Mouse (Mus musculus) common myeloid progenitor, adult 5-6 weeks (primary cell): ENCODE data around the gene Ints7. TPM values are rescaled to one million over a fixed set of nuclear protein-coding genes. Genes with fewer than 3 reads are reported as not detected.

Experiments
- ATAC-seq: replicated peaks from 2 replicates; pipeline ENCODE4 v1.8.0; 2016; ENCODE audit warnings: low read depth, mild to moderate bottlenecking, moderate TSS enrichment, inconsistent platforms; ENCODE audit not compliant: poor library complexity, severe bottlenecking
- total RNA-seq: library from RNA; stranded (forward); fragments of 200-1000, 187-1606 nt; gene quantifications from 2 replicates; pipeline ENCODE4 v1.2.3, GENCODE M21; 2017

Gene Ints7
- total RNA-seq: 84.8 and 86.4 TPM in 2 replicates

DNA sequence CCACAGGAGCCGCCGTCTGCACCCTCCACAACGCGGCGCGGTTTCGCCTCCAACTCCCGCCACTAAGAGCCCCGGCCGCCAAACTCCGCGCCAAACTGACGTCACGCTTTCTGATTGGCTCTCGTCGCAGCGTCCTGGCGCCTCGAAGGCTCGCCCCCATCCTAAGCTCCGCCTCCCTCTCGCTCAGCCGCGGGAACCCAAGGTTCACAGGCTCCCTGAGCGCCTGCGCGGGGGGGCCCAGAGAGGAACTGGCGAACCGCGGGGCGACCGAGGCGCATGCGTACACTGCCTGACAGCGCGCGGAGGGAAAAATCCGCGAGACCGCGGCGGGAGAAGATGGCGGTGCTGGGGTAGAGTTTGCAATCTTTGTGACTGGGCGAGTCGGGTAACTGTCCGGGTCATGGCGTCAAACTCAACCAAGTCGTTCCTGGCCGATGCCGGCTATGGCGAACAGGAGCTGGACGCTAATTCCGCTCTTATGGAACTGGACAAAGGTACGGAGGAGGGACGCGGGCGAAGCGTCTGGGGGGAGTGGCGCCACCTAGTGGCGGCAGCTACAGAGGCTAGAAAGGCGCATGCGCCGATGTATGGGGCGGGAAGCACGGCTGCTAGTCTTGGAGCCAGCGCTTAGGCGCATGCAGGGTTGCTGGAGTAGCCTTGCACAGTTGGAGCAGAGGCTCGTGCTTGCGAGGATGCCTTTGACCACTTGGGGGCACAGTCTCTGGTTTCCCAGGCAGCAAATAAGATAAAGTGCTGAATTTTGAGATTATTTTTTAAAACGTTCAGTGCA, at the start of gene Ints7, which contains the start of gene Dtl:
TSS of gene Ints7 (plus strand) at position 179 of the 790 bp plus-strand sequence.
TSS of gene Dtl (minus strand) at position 87 of the 790 bp plus-strand sequence.
- ATAC-seq: peak; percentile 85

DNA sequence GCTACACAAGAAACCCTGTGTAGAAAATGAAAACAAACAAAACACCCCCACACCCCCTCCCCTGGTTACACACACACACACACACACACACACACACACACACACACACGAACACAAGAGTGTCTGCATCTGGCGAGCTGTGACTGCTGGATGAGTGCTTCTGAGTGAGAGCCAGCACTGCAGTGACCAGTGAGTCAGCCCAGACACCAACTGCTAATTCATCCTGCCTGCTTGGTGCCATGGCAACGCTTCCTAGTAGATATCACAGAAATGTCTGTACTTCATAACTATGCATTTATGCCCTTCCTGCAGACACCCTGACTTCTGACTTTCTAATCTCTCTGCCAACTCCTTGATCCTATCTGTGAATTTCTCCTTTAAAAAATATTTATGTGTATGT, 48.3 kb upstream of the Ints7 start:
- peak; percentile 79 for ATAC-seq

- ATAC-seq: no peak
These were observed 47.4 kb upstream of the Ints7 start for GRCm38 (mm10) chr1:191527921-191528612.

DNA sequence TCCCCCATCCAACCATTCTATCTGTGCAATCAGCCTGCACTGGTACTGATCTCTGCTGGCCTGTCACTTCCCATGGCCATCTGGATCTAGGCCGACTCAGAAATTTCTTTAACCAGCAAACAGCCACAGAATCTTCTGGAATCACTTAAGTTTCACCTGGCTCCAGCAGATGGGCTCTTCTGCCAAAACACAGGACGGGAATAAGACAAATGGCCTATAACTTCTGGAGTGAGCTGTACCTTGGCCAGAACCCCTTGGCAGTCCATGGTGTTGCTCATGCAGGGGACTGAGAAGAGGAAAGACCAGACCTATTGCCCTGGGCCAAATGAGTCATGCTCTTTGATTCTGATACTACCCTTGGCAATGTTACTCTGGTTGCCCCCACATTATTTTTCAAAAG, 46.0 kb upstream of the Ints7 start:
- ATAC-seq: no peak

GRCm38 (mm10) chr1:191531023-191531422, 44.4 kb upstream of the Ints7 start:
- no peak for ATAC-seq

DNA sequence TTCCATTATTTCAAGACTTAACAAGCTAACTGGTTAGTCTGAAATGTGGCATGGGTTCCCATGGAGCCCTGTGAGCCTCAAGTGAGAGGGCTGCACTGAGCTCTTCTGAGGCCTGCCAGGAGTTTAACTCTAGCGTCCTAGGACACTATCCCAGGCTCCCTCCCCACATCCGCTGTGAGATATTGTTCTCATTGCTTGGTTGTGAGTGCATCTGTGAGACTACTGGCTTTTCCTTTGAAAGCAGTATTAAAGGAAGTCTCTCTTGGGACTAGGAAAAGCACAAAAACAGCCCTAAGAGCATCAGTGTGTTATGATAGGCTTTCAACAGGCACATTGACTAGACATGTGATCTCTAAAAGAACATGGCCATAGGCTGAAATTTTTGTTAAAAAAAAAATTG, 40.5 kb upstream of the Ints7 start:
- no peak for ATAC-seq

GRCm38 (mm10) chr1:191540300-191540699, 35.1 kb upstream of the Ints7 start:
- ATAC-seq: no peak

GRCm38 (mm10) chr1:191541014-191541413, 34.4 kb upstream of the Ints7 start:
- ATAC-seq: no peak

DNA sequence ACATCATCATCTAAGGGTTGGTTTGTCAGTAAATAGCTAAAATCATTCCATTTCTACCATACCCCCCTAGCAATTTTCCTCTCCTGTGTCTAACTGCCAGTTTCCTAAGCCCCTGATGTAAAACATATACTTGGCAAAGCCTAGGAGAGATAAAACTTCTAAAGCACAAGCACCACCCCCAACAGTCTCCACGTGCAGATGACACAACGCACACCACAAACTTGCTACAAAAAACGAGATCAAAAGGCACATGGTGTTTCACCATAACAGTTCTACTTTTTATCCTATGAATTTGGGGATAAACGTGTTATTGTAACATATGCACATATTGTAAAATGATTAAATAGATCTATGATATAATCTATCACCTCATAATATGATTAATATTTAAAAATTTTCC, 33.8 kb upstream of the Ints7 start:
- no peak for ATAC-seq

DNA sequence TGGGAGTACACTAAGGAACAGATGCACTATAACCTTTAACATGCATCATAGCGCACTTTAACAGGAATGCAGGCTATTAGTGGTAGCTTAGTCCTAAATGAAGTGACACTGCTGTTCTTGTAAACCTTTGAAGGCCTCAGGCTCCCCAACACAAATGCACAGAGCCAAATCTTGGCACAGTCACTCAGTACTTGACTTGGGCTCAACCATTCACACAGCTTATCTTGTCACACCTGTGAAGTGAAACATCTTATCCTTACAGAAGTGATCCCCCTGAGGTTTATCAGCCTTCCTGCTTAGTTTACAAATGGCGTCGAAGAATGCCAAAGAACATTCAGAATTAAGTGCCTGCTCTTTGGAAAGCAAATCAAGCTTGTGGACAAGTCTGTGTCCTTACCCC, 31.7 kb upstream of the Ints7 start:
- ATAC-seq: no peak

GRCm38 (mm10) chr1:191550786-191551185, 24.6 kb upstream of the Ints7 start:
- ATAC-seq: no peak

- ATAC-seq: no peak
These were observed 18.3 kb upstream of the Ints7 start for GRCm38 (mm10) chr1:191557109-191557508.

DNA sequence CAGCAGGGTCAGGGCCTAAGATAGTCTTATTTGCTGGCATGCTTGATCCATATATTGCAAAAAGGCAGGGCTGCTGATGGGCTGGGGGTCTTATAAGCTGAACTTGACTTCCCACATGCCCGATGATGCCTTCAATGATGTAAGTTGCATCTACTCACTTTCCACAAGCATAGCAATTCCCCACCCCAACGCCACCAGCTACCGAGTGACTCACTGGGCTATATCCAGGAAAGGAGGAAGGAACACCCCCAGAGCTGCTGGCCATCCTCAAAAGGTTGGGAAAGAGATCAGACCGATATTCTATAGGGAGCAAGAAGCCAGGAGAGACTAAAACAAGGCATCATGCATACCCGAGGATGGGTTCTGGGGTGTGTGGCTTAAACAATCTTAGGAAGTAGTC, 15.7 kb upstream of the Ints7 start:
- no peak for ATAC-seq

GRCm38 (mm10) chr1:191562823-191563365, 12.5 kb upstream of the Ints7 start:
- ATAC-seq: peak; percentile 83

DNA sequence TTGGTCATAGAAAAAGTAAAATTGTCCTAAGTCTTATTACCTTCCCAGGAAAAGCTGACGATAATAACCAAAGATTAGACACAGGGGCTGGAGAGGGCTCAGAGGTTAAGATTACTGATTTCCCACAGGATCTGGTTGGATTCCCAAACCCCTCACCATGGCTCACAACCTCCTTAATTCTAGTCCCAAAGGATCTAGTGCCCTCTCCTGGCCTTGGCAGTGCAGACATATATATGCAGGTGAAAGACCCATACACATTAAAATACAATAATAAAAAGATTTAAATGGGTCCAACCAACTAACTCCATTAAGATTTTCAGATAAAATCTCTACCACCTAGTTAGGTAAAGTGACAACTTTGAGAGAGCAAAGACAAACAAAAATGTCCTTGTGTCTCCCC, 7.6 kb upstream of the Ints7 start:
- ATAC-seq: no peak

- no peak for ATAC-seq
These were observed 5.8 kb upstream of the Ints7 start for GRCm38 (mm10) chr1:191569625-191570024.

DNA sequence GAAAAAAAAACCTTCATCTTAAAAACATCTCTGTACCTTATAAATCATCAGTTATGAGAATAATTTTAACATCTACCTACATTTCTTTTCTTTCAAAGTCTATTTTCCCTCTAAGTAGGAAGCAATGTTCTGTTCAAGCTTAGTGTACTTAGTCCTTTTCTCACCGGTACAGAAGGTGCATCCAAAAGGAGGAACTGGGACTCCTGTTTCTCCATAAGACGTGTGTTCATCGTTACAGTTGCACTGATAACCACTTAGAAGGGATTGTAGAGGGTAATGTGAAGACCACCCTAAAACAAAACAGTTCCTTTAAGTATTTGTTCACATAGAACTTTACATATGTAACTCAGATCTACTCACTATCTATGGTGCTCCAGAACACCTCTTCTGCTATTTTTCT, 5.0 kb upstream of the Ints7 start:
- no peak for ATAC-seq

- ATAC-seq: no peak
These were observed 1.4 kb upstream of the Ints7 start for GRCm38 (mm10) chr1:191573906-191574639.

- ATAC-seq: peak; percentile 39
These were observed 472 bp upstream of the Ints7 start for GRCm38 (mm10) chr1:191574871-191575457.

DNA sequence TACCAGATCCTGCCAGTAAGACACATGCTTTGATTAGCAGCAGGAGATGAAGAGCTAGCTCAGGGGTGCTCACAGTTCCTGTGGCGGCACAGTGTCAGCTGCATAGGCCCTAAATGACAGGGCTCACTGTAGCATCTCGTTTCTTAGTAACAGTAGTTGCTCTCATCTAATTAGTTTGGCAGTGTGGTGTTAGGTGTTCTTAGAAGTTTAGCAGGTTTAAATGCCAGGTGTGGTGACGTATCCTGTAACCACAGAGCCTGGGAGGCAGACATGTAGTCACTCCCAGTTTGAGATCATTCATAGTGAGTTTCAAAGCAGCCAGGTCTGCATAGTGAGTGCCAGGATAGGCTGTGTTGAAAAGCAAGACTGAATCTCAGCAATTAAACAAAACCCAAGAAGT, 4.1 kb downstream of the Ints7 start:
- no peak for ATAC-seq
